Mouse (Mus musculus): ENCODE results near the gene Zbtb39. TPM values are rescaled to one million over a fixed set of nuclear protein-coding genes. Genes with fewer than 3 reads are reported as not detected.

Gene Zbtb39
- total RNA-seq (2014; rRNA removed): 4.1 and 5.8 TPM in 2 replicates
- 5.3 and 5.9 TPM in 2 replicates for polyA plus RNA-seq (2012; rRNA removed)

GRCm38 (mm10) chr10:127739083-127739660, at the start of gene Zbtb39:
Zbtb39 (plus strand) TSS chr10:127739538.
- WGBS: 1% methylated on average over 48 of the region's 61 CpGs
- peaks cover 24% of the 10 kb centered on the region for H3K4me1 ChIP-seq (ENCODE audit: control insufficient read depth, insufficient read depth, low read length)
- peak within 1 kb of the TSS; percentile 98 for H3K27ac ChIP-seq (replicated peaks; ENCODE audit: insufficient read depth, low read depth, low read length)
- TF ChIP-seq CTCF (IDR thresholded peaks at IDR 0.05; ENCODE audit: low read depth, low read length): peak; percentile 61
- 0 out of 2 replicates have a peak, but pooled peaks have one; percentile 5 for TF ChIP-seq POLR2A (IDR thresholded peaks at IDR 0.05; ENCODE audit: extremely low read depth, insufficient read depth, low read length)
- peak within 1 kb of the TSS; percentile 96 for H3K4me3 ChIP-seq (ENCODE audit: insufficient read depth, low read depth, low read length)
- H3K79me2 ChIP-seq (ENCODE audit: control insufficient read depth, insufficient read depth, low read length): peaks cover 35% of the 10 kb centered on the region
- no peak for DNase-seq (ENCODE audit: extremely low read depth, low read depth, low spot score)
- H3K36me3 ChIP-seq (ENCODE audit: control insufficient read depth, insufficient read depth, low read length): peaks cover 20% of the 10 kb centered on the region
- H3K27me3 ChIP-seq (ENCODE audit: control insufficient read depth, insufficient read depth, low read length): no peaks in the 10 kb centered on the region
- peak within 1 kb of the TSS; percentile 100 for H3K9ac ChIP-seq (ENCODE audit: low read depth, low read length)

DNA sequence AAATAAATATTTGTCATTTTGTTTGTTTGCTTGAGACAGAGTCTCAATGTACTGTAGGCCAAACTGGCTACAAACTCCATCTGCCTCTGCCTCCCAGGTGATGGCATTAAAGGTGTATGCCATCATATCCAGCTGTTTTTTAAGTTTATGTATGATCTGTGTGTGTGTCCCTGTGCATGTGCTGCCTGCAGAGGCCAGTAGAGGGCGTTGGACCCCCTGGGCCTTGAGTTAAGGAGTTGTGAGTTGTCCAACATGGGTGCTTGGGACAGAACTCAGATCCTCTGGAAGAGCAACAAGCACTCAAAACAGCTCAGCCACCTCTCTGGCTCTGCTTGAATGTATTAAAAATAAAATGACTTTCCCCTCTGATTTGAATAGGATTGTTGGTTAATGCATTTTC, 48.3 kb upstream of the Zbtb39 start:
- Histone ChIP-seq H3K36me3 (ENCODE audit: control insufficient read depth, insufficient read depth, low read length) (peaks cover 3% of the 10 kb centered on the region), H3K4me1 (ENCODE audit: control insufficient read depth, insufficient read depth, low read length) (no peaks in the 10 kb centered on the region), H3K27me3 (ENCODE audit: control insufficient read depth, insufficient read depth, low read length) (no peaks in the 10 kb centered on the region), H3K27ac (replicated peaks; ENCODE audit: insufficient read depth, low read depth, low read length) (no peak overlapping the region), H3K79me2 (ENCODE audit: control insufficient read depth, insufficient read depth, low read length) (no peaks in the 10 kb centered on the region), H3K9ac (ENCODE audit: low read depth, low read length) (no peak overlapping the region), H3K4me3 (ENCODE audit: insufficient read depth, low read depth, low read length) (no peak overlapping the region)
- WGBS: 37% methylated on average over 1 of the region's 1 CpGs
- TF ChIP-seq POLR2A (IDR thresholded peaks at IDR 0.05; ENCODE audit: extremely low read depth, insufficient read depth, low read length) (no peak), CTCF (IDR thresholded peaks at IDR 0.05; ENCODE audit: low read depth, low read length) (no peak)
- no peak for DNase-seq (ENCODE audit: extremely low read depth, low read depth, low spot score)

DNA sequence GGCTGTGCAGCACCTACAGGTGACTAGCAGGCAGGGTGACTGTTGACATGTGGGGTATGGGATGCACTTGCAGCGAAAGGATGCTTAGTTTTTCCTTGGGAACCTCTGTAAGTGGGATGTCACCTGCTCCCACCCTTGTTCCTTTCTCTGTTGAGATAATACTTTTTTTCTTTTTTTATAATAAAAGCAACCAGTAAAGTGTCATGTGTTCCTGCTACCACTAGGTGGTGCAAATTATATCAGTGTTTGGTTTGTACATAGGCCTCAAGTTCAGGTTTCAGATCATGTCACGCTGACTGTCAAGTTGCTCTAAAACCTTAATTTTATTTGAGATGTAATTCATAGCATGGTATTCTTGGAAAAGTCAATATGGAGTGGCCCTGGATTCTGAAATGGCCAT, 44.7 kb upstream of the Zbtb39 start:
- peaks cover 1% of the 10 kb centered on the region; the same call in 1 of the 2 replicates for H3K36me3 ChIP-seq (ENCODE audit: control insufficient read depth, insufficient read depth, low read length)
- H3K4me3 ChIP-seq (ENCODE audit: insufficient read depth, low read depth, low read length): no peak overlapping the region
- no peak overlapping the region for H3K9ac ChIP-seq (ENCODE audit: low read depth, low read length)
- H3K4me1 ChIP-seq (ENCODE audit: control insufficient read depth, insufficient read depth, low read length): no peaks in the 10 kb centered on the region
- H3K27ac ChIP-seq (replicated peaks; ENCODE audit: insufficient read depth, low read depth, low read length): no peak overlapping the region
- H3K27me3 ChIP-seq (ENCODE audit: control insufficient read depth, insufficient read depth, low read length): no peaks in the 10 kb centered on the region
- WGBS: 41% methylated on average over 2 of the region's 2 CpGs
- DNase-seq (ENCODE audit: extremely low read depth, low read depth, low spot score): peak; percentile 39
- H3K79me2 ChIP-seq (ENCODE audit: control insufficient read depth, insufficient read depth, low read length): no peaks in the 10 kb centered on the region
- TF ChIP-seq POLR2A (IDR thresholded peaks at IDR 0.05; ENCODE audit: extremely low read depth, insufficient read depth, low read length) (no peak), CTCF (IDR thresholded peaks at IDR 0.05; ENCODE audit: low read depth, low read length) (peak; percentile 47)

- 95% methylated on average over 7 of the region's 7 CpGs for WGBS
- peaks cover 1% of the 10 kb centered on the region; the same call in 1 of the 2 replicates for H3K36me3 ChIP-seq (ENCODE audit: control insufficient read depth, insufficient read depth, low read length)
- no peaks in the 10 kb centered on the region for H3K79me2 ChIP-seq (ENCODE audit: control insufficient read depth, insufficient read depth, low read length)
- H3K27ac ChIP-seq (replicated peaks; ENCODE audit: insufficient read depth, low read depth, low read length): no peak overlapping the region
- no peak overlapping the region for H3K9ac ChIP-seq (ENCODE audit: low read depth, low read length)
- DNase-seq (ENCODE audit: extremely low read depth, low read depth, low spot score): no peak
- TF ChIP-seq CTCF (IDR thresholded peaks at IDR 0.05; ENCODE audit: low read depth, low read length): no peak
- no peak for TF ChIP-seq POLR2A (IDR thresholded peaks at IDR 0.05; ENCODE audit: extremely low read depth, insufficient read depth, low read length)
- no peak overlapping the region for H3K4me3 ChIP-seq (ENCODE audit: insufficient read depth, low read depth, low read length)
- no peaks in the 10 kb centered on the region for H3K27me3 ChIP-seq (ENCODE audit: control insufficient read depth, insufficient read depth, low read length)
- H3K4me1 ChIP-seq (ENCODE audit: control insufficient read depth, insufficient read depth, low read length): no peaks in the 10 kb centered on the region
Measured at GRCm38 (mm10) chr10:127695775-127696174, 43.6 kb upstream of the Zbtb39 start.

- no peaks in the 10 kb centered on the region for H3K4me1 ChIP-seq (ENCODE audit: control insufficient read depth, insufficient read depth, low read length)
- 96% methylated on average over 7 of the region's 7 CpGs for WGBS
- H3K36me3 ChIP-seq (ENCODE audit: control insufficient read depth, insufficient read depth, low read length): peaks cover 1% of the 10 kb centered on the region; the same call in 1 of the 2 replicates
- no peak overlapping the region for H3K4me3 ChIP-seq (ENCODE audit: insufficient read depth, low read depth, low read length)
- H3K79me2 ChIP-seq (ENCODE audit: control insufficient read depth, insufficient read depth, low read length): no peaks in the 10 kb centered on the region
- no peak for DNase-seq (ENCODE audit: extremely low read depth, low read depth, low spot score)
- H3K27ac ChIP-seq (replicated peaks; ENCODE audit: insufficient read depth, low read depth, low read length): no peak overlapping the region
- H3K27me3 ChIP-seq (ENCODE audit: control insufficient read depth, insufficient read depth, low read length): no peaks in the 10 kb centered on the region
- no peak for TF ChIP-seq CTCF (IDR thresholded peaks at IDR 0.05; ENCODE audit: low read depth, low read length)
- TF ChIP-seq POLR2A (IDR thresholded peaks at IDR 0.05; ENCODE audit: extremely low read depth, insufficient read depth, low read length): no peak
- H3K9ac ChIP-seq (ENCODE audit: low read depth, low read length): no peak overlapping the region
Measured at GRCm38 (mm10) chr10:127698966-127699365, 40.4 kb upstream of the Zbtb39 start.

DNA sequence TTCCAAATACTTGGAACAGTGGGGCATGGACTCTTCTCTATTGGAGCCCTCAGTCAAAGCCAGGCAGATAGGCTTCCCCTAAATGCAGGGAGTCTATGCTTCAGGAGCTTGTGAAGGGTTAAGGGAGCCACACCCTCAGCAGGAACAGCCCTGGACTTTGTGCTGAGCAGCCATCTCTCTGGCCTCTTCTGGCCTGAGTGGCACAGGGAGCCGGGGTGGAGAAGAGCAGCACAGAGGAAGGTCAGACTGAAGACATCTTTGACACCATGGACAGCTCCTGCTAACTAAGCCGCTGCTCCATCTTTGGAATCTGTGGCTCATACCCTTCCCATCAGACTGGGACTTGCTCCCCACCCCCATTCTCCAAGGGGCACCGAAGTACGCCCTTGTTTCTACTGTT, 36.0 kb upstream of the Zbtb39 start:
- no peak for TF ChIP-seq POLR2A (IDR thresholded peaks at IDR 0.05; ENCODE audit: extremely low read depth, insufficient read depth, low read length)
- no peak for TF ChIP-seq CTCF (IDR thresholded peaks at IDR 0.05; ENCODE audit: low read depth, low read length)
- no peak overlapping the region for H3K9ac ChIP-seq (ENCODE audit: low read depth, low read length)
- H3K79me2 ChIP-seq (ENCODE audit: control insufficient read depth, insufficient read depth, low read length): no peaks in the 10 kb centered on the region
- WGBS: 46% methylated on average over 4 of the region's 4 CpGs
- H3K27me3 ChIP-seq (ENCODE audit: control insufficient read depth, insufficient read depth, low read length): no peaks in the 10 kb centered on the region
- no peak for DNase-seq (ENCODE audit: extremely low read depth, low read depth, low spot score)
- no peaks in the 10 kb centered on the region for H3K4me1 ChIP-seq (ENCODE audit: control insufficient read depth, insufficient read depth, low read length)
- H3K27ac ChIP-seq (replicated peaks; ENCODE audit: insufficient read depth, low read depth, low read length): no peak overlapping the region
- no peak overlapping the region for H3K4me3 ChIP-seq (ENCODE audit: insufficient read depth, low read depth, low read length)
- no peaks in the 10 kb centered on the region for H3K36me3 ChIP-seq (ENCODE audit: control insufficient read depth, insufficient read depth, low read length)

All from liver, adult 2 months (tissue).